In the genomic region with DNA sequence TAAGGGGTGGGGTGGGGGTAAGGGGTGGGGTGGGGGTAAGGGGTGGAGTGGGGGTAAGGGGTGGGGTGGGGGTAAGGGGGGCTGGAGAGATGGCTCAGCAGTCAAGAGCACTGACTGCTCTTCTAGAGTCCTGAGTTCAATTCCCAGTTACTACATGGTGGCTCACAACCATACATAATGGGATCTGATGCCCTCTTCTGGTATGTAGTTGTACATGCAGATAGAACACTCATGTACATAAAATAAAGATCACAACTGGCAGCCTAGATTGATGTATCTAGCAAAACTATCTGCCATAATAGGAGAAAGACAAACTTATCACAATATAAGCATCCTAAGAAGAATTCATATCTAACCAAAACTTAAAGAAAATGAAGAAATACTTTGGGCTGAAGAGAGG, we compare ENCODE assay signal across 23 mouse cellular contexts. TPM values are rescaled to one million over a fixed set of nuclear protein-coding genes. Genes with fewer than 3 reads are reported as not detected.
DNase-seq lines count a peak whose midpoint lies in the region; ATAC-seq and TF ChIP-seq lines count a peak whose summit lies in the region.
"Had no signal": no experiment of that assay in that cellular context is flagged by ENCODE, and none has a peak within 500 bp of the region (broad histone marks: within the 10 kb centered on the region; RNA-seq: fewer than 3 reads in every experiment).

No protein-coding gene starts in this region.

- no peak for ATAC-seq in erythroid progenitor cell, adult 5-6 weeks (replicated peaks; ENCODE audit: low FRiP score, poor library complexity, severe bottlenecking)

- peak; percentile 17; the same call in 1 of the 2 replicates for TF ChIP-seq CTCF in gastrocnemius, adult 2 months (IDR thresholded peaks at IDR 0.05)
- peak; percentile 56 for TF ChIP-seq CTCF in layer of hippocampus, adult 2 months (conservative IDR thresholded peaks at IDR 0.05)
- TF ChIP-seq CTCF in MEL (IDR thresholded peaks at IDR 0.05 in 2 of 3, conservative IDR thresholded peaks at IDR 0.05 in 1 of 3; ENCODE audit: control insufficient read depth in 1 of 3, insufficient read depth in 1 of 3, low read depth in 2 of 3, low read length in 3 of 3, poor library complexity in 1 of 3, severe bottlenecking in 1 of 3): peak in 2 of 3 experiments; percentile 35 to 52; a peak in 3 of 6 replicates

- H3K9ac ChIP-seq in MEL (ENCODE audit: control insufficient read depth, low read depth, low read length, poor library complexity, severe bottlenecking): no peak overlapping the region
- H3K9ac ChIP-seq: heart, embryonic 15.5 days; limb, embryonic 13.5 days; midbrain, embryonic 12.5 days had no signal

- peaks cover 2% of the 10 kb centered on the region in 2 experiments; a peak in 1 of 4 replicates for H3K36me3 ChIP-seq in MEL (ENCODE audit: control insufficient read depth in 1 of 2, insufficient read depth in 2 of 2, low read length in 2 of 2)
- H3K36me3 ChIP-seq: embryonic facial prominence, embryonic 10.5 days; heart, embryonic 15.5 days; hindbrain, embryonic 10.5 days; limb, embryonic 13.5 days; midbrain, embryonic 12.5 days had no signal

- no peak for TF ChIP-seq EP300 in MEL (IDR thresholded peaks at IDR 0.05; ENCODE audit: low read depth in 1 of 2, low read length in 2 of 2)

- no peak for DNase-seq in gastrocnemius, adult 2 months
- no peak for DNase-seq in gastrocnemius, postnatal 10 days
- DNase-seq in layer of hippocampus, adult 2 months (ENCODE audit: low spot score in 2 of 2): no peak
- DNase-seq in layer of hippocampus, postnatal 14 days (ENCODE audit: low spot score in 2 of 2): no peak
- DNase-seq in 416B (ENCODE audit: low read depth) (peak; percentile 17), MEL (ENCODE audit: low read depth, low spot score) (peak; percentile 44)
- DNase-seq: adrenal gland, postnatal 36 days; B cell, adult 2 months; cerebellum, postnatal 10 days; kidney, adult 18-20 months; kidney, postnatal 10 days; layer of hippocampus, postnatal 36 days; lung, adult 18-20 months; lung, postnatal 14 days; right cerebral cortex, postnatal 25 days; spleen, adult 18-20 months; thymus, postnatal 14 days had no signal

- no peak overlapping the region for H3K4me3 ChIP-seq in gastrocnemius, adult 2 months
- no peak overlapping the region for H3K4me3 ChIP-seq in layer of hippocampus, adult 2 months
- H3K4me3 ChIP-seq in MEL (ENCODE audit: control insufficient read depth in 1 of 2, insufficient read depth in 1 of 2, low read depth in 2 of 2, low read length in 2 of 2): no peak overlapping the region
- H3K4me3 ChIP-seq: embryonic facial prominence, embryonic 10.5 days; heart, embryonic 15.5 days; hindbrain, embryonic 10.5 days; limb, embryonic 13.5 days; midbrain, embryonic 12.5 days had no signal

- H3K4me1 ChIP-seq in MEL (ENCODE audit: control insufficient read depth in 1 of 2, insufficient read depth in 2 of 2, low read length in 2 of 2): no peaks in the 10 kb centered on the region; a peak in 1 of 4 replicates
- H3K4me1 ChIP-seq: hindbrain, embryonic 10.5 days; midbrain, embryonic 12.5 days had no signal

- intact Hi-C loops in gastrocnemius, adult 2 months (cut with DNase I): no loop called here

- no peak for TF ChIP-seq POLR2A in MEL (IDR thresholded peaks at IDR 0.05; ENCODE audit: control insufficient read depth in 1 of 2, insufficient read depth in 1 of 2, low read depth in 1 of 2, low read length in 2 of 2, poor library complexity in 1 of 2)

- H3K79me2 ChIP-seq in MEL (ENCODE audit: control insufficient read depth, insufficient read depth, low read length, poor library complexity): no peaks in the 10 kb centered on the region

- no peaks in the 10 kb centered on the region for H3K9me3 ChIP-seq in MEL (replicated peaks; ENCODE audit: insufficient read depth, low read length)
- H3K9me3 ChIP-seq: embryonic facial prominence, embryonic 10.5 days; heart, embryonic 15.5 days; hindbrain, embryonic 10.5 days; limb, embryonic 13.5 days; midbrain, embryonic 12.5 days had no signal

- H3K27me3 ChIP-seq in MEL (ENCODE audit: control insufficient read depth in 1 of 2, insufficient read depth in 2 of 2, low read length in 2 of 2): no peaks in the 10 kb centered on the region
- H3K27me3 ChIP-seq: heart, embryonic 15.5 days; limb, embryonic 13.5 days; midbrain, embryonic 12.5 days had no signal

- H3K27ac ChIP-seq in gastrocnemius, adult 2 months: no peak overlapping the region
- no peak overlapping the region for H3K27ac ChIP-seq in layer of hippocampus, adult 2 months
- H3K27ac ChIP-seq in MEL (ENCODE audit: control insufficient read depth, low read depth, low read length): no peak overlapping the region
- H3K27ac ChIP-seq: embryonic facial prominence, embryonic 10.5 days; heart, embryonic 15.5 days; hindbrain, embryonic 10.5 days; limb, embryonic 13.5 days; midbrain, embryonic 12.5 days had no signal

- TF ChIP-seq RAD21 in MEL (IDR thresholded peaks at IDR 0.05; ENCODE audit: low read depth, low read length): peak; percentile 44

TF ChIP-seq in MEL, 35 proteins besides CTCF, POLR2A, EP300 and RAD21:
- TF ChIP-seq POLR2AphosphoS2 (IDR thresholded peaks at IDR 0.05; ENCODE audit: low read length): no peak
- TF ChIP-seq TAL1 (IDR thresholded peaks at IDR 0.05; ENCODE audit: low read length): no peak
- no peak for TF ChIP-seq KAT2A (conservative IDR thresholded peaks at IDR 0.05; ENCODE audit: low read depth, low read length)
- no peak for TF ChIP-seq UBTF (IDR thresholded peaks at IDR 0.05; ENCODE audit: borderline replicate concordance, insufficient read depth, low read depth, low read length)
- TF ChIP-seq HCFC1 (IDR thresholded peaks at IDR 0.05; ENCODE audit: low read depth, low read length): no peak
- peak; percentile 57 for TF ChIP-seq SMC3 (IDR thresholded peaks at IDR 0.05; ENCODE audit: low read depth, low read length)
- peak; percentile 31; the same call in 1 of the 2 replicates for TF ChIP-seq ZC3H11A (IDR thresholded peaks at IDR 0.05; ENCODE audit: low read depth, low read length)

RNA-seq across cellular contexts. Expression of a gene that starts 15.0 kb away (rescaled TPM):
- total RNA-seq in gastrocnemius, adult 2 months (2021): 10 to 100 TPM; 13.8 to 20.4 TPM
- total RNA-seq in gastrocnemius, postnatal 10 days (2021): 10 to 100 TPM in 1 of 2 experiments, 1 to 10 TPM in 1; 9.3 to 10.5 TPM
- total RNA-seq in layer of hippocampus, adult 2 months (2021): 10 to 100 TPM; 32.1 to 34.3 TPM
- total RNA-seq in layer of hippocampus, postnatal 14 days (2021): 10 to 100 TPM; 22.2 to 23.3 TPM
- total RNA-seq in MEL (2012; rRNA removed): 47.9 and 54.0 TPM in 2 replicates
- 10 to 100 TPM in 1 of 2 experiments, not detected in 1; 64.8 TPM for polyA plus RNA-seq in MEL (2012; ENCODE audit: insufficient read depth in 1 of 2, insufficient read length in 2 of 2, low read depth in 1 of 2, low replicate concordance in 2 of 2, missing spikeins in 1 of 2)
- total RNA-seq in erythroid progenitor cell, adult 5-6 weeks (2015; ENCODE audit: low replicate concordance): 6.3 TPM in 1 of 2 replicates, not detected in the other
- 5.5 TPM in 1 of 2 replicates, not detected in the other for total RNA-seq in erythroid progenitor cell, adult 5-6 weeks (2017; ENCODE audit: low replicate concordance)

Comparison
In these comparisons a context has a peak if more than half of its experiments do, and no peak if none do; other contexts are left out.
1. DNase-seq: peak in 416B (single experiment) and MEL (single experiment); none in gastrocnemius, adult 2 months (single experiment), gastrocnemius, postnatal 10 days (single experiment), layer of hippocampus, adult 2 months (0 of 2) and layer of hippocampus, postnatal 14 days (0 of 2).
2. Peak in every context shown above with its lines, with median percentiles within 50 percentile points of each other: CTCF ChIP-seq.